Mouse (Mus musculus): ENCODE results near the gene Sacm1l. TPM values are rescaled to one million over a fixed set of nuclear protein-coding genes. Genes with fewer than 3 reads are reported as not detected.
A peak's percentile ranks its signal among the peaks of the same experiment; 100 is the strongest.

The Sacm1l gene
- total RNA-seq (2021) = 10 to 100 TPM; 41.1 to 44.5 TPM
- long read RNA-seq, transcript Sacm1l-201 (20 exons, 3,558 nt) = major isoform, 29 of 39 reads
- long read RNA-seq, partial matches to known transcripts = 3 of 39 reads
- long read RNA-seq, other reads (novel, unspliced or antisense) = 6 of 39 reads

DNA sequence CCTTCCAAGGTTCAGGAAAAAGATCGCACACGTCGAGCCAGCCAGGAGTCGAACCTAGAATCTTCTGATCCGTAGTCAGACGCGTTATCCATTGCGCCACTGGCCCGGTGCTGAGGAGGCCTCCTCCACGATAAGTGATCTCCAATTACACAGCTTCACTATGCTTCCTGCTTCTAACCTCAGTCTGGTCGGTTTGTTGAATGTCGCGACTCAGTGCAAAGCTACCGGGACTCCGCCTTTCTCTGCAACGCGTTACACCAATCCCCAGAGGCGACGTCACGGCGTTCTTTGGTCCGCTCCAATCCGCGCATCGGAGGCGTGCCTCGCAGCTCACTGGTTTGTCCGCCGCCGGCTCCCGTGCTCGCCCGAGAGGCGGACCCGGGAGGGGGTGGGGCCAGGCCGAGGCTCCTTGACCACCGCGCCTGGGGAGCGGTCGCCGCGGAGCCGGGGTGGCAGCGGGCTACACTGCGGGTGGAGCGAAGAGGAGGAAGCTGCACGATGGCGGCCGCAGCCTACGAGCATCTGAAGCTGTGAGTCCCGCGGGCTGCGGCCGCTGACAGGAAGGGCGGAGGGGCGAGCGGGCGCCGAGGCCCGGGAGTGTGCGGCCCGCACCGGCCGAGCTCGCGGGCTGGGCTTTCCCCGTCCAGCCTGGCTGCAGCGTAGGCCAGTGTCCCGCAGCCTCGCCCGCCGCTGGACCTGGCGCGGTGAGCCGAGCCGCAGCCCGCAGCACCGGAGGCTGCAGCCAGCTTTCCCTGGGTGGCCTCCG, at the start of gene Sacm1l:
Sacm1l (plus strand) TSS at position 368 of the 766 bp plus-strand sequence.
- DNase-seq (ENCODE audit: low spot score in 2 of 2) = peak; percentile 96 to 98

DNA sequence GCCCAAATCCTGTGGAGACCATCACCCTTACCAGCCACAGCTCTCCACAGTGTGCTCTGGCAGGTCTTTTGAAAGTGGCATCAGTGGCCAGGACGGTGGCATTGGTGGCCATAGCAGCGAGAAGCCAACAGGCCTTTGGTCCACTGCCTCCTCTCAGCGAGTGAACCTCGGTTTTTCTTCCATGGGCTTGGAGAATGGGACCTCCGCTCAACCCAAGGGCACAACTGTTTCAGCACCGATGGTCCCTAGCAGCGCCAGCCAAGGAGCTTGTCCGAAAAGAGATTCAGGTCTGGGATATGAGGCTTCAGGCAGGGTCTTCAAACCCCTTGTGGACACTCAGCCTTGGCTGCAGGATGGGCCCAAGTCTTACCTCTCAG, 49.7 kb upstream of the Sacm1l start:
- DNase-seq (ENCODE audit: low spot score in 2 of 2) = no peak

DNA sequence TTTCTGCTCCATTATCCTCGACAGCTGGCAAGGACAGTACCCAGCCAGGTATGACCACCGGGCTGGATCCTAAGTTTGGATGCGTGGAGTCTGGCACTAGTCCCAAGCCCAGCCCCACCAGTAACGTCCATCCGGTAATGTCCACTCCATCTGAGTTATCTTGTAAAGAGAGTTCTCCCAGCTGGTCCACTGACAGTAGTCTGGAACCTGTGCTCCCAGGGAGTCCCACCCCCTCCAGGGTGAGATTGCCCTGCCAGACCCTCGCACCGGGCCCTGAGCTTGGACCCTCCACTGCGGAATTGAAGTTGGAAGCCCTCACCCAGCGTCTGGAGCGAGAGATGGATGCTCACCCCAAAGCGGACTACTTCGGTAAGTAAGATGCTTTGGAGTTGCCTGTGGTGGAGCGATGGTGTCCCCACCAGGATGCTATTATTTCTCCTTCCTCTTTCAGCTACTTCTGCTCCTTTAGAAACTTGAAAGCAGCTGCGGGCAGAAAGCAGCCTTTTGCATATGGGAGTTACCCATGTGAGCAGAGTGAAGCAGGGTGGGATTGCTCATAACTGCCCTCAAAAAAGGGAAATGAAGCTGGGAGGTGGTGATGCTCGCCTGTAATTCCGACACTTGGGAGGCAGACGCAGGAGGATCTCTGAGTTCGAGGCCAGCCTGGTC, 49.2 kb upstream of the Sacm1l start:
- DNase-seq (ENCODE audit: low spot score in 2 of 2) = no peak

DNA sequence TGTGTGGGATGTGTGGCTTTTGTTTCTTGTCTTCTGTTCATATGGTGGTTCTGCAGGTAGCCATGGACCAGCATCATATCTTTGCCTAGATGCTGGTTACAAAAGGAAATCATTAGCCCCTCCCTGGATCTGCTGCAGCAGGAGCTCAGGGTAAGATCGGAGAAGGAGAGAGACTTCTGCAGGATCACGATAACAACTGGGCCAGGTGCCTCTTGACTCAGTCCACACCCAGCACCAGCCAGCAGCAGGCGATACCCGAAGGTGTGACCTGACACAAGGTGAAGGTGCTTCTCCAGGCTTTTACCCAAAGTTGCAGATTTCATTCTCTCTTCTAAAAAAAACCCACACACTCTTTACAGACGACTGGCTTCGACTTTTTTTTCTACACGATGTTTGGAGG, 48.4 kb upstream of the Sacm1l start:
- no peak for DNase-seq (ENCODE audit: low spot score in 2 of 2)

DNA sequence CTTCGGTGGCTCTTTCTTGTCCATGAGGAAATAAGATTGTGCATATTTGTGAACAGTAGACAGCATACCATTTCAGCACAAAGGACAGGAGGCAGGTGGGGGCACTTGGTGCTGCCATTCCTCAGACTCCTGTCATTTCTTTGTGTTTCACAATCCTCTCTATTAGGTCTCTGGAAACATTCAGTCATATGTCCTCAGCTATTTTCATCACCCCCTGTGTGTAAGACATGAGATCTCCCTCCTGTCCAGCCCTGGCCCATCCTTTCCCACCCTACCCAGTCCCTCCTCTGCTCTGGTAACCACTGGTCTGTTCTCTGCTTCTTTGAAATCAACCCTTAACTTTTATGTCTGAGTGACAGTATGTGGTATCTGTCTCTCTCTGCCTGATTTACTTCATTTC, 46.0 kb upstream of the Sacm1l start:
- no peak for DNase-seq (ENCODE audit: low spot score in 2 of 2)

DNA sequence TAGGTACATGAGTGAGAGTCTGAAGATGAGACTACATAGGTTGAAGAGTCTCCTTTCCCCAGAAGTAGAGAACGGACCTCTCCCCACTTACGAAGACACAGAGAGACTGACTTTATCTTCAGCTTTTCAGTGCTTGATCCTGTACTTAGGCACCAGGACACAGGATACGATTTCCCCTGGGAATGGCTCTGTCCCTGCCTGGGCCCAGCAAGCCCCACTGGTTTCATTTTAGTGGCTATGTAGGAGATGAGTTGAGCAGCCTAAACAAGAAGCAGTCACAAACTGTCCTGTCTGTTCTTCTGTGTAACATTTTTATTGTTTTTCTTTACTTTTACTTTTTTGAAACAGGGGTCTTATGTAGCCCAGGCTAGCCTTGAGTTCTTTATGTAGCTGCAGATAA, 44.7 kb upstream of the Sacm1l start:
- no peak for DNase-seq (ENCODE audit: low spot score in 2 of 2)

DNA sequence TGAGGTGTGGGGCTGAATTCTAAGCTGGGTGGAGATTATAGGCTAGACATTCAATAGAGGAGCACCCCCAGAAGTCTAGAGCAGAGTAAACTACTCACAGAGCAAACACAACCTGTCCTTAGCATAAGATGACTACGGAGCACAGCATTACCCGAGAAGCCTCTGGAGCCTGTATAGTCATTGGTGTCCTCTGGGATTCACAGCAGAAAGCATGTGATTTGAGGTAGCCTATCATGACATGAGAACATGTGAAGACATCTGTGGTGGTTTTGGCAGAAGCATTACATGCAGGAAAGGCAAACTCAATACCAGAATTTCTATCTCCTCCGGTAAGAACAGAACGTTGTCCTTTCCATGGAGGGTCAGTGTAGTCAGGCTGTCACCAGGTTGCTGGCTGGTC, 44.0 kb upstream of the Sacm1l start:
- DNase-seq (ENCODE audit: low spot score in 2 of 2) = no peak

DNA sequence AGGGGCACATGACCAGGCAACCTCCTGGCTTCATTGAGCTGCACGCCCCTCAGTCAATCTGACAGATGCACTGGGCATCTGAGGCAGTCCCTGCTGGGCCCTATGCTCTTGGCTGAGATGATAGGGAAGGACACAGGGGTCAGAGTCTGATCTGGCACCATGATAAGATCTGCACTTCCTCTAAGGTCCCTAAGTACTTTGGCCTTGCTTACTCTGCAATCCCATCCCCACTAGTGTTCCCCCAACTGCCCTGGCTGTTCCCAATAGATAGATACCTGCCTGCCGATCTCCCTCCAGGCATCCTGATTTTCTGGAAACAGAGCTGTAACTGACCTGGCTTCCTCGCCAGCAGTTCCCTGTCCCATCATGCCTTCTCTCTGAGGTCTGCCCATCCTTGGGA, 42.9 kb upstream of the Sacm1l start:
- no peak for DNase-seq (ENCODE audit: low spot score in 2 of 2)

DNA sequence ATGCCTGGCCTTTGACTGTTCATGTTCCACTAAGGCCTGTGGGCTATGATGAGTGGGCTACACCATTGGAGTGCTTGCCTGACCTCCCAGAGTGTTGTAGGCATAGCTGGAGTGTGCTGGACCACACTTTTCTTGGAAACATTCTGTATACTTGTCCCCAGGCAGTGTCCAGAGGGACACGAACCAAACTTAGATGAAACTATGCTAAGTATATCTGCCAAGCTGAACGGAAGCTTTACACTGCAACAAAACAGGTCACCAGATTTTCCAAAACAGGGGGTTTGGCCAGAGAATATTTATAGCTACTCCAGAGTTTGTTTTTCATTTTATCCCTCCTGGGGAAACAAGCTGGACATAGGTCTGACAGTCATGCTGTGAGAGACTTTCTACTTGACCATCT, 40.5 kb upstream of the Sacm1l start:
- DNase-seq (ENCODE audit: low spot score in 2 of 2) = no peak

DNA sequence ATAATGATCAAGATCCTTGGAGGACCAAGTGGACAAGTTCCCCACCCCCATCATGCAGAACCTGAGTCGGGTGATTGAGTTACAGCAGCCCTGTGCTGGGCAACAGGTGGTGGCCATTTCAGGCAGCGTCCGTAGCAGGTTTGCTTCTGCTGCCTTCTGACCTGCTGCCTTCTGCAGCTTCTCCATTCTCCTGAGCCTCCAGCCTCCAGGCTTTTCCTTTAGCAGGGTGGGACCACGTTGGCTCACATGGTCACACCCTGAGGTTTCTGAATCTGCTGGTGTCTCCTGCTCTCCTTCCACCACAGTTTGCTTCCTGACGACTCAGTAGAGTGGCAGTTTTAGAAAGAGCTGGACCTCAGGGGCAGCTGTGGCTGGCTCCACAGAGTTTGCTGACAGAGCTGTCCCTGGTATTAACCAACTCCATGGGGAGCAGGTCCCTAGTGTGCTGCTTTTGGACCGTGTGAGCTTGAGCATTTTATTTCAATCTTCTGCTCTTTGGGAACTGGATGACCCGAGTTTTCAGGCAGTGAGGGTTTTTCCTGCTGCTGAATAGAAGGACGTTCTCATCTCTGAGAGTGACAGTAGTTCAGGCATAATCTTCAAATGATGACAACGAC, 39.7 kb upstream of the Sacm1l start:
- DNase-seq (ENCODE audit: low spot score in 2 of 2) = no peak

DNA sequence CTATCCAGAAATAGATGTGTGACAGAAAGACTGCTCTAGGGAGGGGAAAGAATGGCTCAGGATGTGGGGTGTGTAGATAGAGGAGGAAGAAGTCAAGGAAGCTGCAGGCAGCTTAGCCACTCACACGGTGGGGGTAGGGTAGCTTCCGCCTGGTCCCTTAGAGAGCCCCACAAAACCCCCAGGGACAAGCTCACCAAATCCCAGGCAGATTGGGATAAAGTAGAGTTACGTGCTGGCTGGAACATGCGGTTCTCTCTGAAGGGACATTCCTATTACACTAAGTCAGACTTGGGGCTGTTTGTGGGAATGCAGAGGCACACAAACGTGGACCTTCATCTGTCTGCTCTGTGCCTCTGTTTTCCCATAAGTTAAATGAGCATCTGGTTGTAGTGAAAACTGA, 38.6 kb upstream of the Sacm1l start:
- no peak for DNase-seq (ENCODE audit: low spot score in 2 of 2)

DNA sequence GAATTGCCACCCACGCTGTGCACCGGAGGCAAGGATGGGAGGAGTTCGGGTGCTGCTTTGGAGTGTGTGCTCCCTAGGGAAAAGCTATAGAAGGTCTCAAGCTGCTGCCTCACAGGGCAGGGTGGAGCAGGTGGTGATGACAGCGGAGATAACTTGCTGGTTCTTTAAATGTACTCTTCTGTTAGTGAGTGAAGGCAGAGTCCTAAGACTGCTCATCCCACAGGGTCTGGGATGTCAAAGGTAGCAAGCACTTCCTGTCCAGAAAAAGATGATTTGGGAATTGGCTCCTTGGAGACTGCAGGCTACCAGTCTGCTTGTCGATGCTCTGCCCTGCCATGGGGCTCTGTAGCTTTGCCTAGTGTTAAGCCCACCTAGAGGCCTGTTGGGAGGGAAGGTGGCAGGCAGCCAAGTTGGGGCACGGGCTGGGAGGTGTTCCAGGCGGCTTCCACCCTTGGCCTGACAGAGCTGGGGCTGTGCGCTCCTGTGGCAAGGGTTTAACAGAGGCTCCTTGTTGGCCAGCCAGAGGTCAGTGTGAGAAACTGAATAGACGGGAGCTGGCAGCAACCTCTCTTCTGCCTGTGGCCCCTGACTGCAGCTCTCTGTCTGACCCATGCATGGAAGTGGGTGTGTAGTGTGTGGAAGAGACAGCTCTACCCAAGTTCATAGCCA, 37.5 kb upstream of the Sacm1l start:
- peak; percentile 66 to 76 for DNase-seq (ENCODE audit: low spot score in 2 of 2)

DNA sequence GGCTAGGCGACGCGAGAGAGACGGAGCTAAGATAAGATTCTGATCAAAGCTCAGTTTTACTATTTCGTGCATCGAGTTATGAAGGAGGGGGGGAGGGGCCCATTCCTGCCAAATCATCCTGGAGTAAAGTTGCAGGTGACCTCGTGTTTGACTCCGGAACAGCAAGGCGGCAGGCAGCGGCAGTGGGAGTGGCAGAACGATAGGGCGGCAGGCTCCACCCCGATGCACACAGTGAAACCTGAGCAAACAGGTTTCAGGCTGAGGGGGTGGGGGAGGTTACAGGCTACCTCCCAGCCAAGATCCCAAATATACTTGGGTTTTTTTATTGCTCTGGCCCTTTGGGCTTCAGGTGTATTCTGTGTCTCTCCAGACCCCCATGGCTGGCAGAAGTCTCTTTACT, 32.9 kb upstream of the Sacm1l start:
- DNase-seq (ENCODE audit: low spot score in 2 of 2) = no peak

DNA sequence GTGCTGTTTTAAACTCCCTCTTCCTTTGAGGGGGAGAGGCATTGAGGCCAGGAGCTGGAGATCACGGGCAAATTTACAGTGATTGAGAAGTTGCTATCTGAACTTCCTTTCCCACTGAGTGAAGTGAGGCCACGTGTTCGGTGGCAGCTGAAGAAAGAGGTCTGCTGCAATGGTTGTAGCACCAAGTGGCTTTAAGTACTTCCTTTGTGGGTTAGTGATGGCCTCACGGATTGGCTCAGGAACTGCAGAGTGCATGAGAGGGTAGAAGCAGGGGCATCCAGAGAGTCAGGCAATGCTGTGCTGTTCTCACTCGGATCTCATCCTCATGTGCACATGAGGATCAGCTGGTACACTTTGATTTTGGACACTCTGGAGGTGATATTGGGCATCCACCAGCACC, 31.7 kb upstream of the Sacm1l start:
- DNase-seq (ENCODE audit: low spot score in 2 of 2) = no peak

DNA sequence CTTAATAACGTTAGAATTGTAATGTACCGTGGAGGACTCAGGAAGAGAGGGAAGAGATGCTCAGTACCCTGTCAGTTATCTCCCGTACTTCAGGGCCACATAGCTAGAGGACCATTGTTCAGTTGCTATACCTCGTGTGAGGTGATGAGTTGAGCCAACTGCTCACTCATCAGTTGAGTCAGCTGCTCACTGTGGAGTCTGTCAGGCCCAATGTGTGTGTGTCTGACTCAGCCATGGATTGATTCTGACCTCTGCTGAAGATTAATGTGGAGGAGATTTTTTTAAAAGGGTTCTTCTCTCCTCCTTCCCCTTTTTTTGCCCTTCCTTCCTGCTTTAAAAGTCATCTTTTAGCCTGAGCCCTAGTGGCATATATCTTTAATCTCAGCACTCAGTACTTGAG, 29.1 kb upstream of the Sacm1l start:
- DNase-seq (ENCODE audit: low spot score in 2 of 2) = no peak

DNA sequence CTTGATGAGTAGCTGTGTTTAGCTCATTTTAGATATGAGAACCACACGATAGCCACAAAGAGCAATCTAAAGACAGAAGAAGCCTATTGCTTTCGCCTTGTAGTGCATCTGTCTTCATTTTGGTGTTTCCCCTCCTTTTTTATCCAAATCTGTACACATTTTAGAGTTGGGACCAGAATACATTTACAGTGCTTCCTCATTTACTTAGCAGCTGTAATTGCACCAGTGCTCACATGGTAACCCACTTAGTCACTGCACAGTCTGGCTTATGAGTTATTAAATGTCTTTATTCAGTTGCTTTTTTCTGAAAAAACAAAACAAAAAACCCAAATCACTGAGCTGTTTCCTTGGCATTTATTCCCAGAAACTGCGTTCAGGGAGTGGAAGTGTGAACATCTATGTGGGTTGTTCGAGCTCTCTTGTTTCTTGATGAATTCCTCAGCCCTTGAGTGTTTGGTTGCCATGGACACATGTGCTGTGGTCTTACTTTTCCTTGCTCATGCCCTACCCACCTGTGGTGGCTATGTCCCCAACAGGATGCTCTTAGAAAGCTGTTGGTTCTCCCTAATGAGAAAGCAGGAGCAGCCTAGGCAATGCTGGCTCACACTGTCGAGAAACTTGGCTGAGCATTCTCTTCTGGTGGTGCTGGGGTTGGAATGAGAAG, 26.3 kb upstream of the Sacm1l start:
- peak in 1 of 2 experiments; percentile 50 for DNase-seq (ENCODE audit: low spot score in 2 of 2)

DNA sequence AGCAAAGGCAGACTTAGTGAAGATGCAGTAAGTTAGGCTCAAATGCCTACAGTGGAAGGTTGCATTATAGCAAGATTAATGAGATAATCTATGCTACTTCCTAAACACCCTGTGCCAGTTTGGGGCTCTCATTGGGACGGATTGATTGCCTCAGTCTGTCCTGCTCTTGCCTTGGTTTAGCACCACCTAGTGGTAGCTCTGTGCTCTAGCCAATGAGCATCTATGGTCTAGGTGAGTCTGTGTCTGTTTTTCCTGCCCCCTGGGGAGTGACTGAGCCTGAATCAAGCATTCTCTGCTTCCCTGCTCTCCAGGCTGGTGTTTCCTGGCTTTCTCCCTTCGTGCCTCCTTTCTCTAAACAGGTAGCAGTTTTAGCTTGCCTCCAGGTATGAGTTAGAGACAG, 25.2 kb upstream of the Sacm1l start:
- peak in 1 of 2 experiments; percentile 54 for DNase-seq (ENCODE audit: low spot score in 2 of 2)

DNA sequence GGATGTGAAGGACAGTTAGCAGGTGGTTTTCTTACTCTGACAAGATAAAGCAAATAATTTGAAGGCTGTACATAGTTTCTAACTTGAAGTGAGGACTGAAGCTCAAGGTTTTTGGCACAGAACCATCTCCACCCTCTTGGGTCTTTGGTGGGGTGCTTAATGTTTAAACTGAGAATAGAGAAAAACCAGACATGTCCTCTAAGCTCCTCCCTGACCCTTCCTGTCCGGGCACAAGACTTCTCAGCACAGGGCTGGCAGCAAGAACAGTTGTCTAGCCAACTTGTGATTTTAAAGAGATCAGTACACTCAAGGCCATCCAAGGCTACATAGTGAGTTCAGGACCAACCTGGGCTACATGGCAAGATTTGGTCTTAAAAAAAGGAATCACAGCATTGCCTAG, 24.0 kb upstream of the Sacm1l start:
- no peak for DNase-seq (ENCODE audit: low spot score in 2 of 2)

DNA sequence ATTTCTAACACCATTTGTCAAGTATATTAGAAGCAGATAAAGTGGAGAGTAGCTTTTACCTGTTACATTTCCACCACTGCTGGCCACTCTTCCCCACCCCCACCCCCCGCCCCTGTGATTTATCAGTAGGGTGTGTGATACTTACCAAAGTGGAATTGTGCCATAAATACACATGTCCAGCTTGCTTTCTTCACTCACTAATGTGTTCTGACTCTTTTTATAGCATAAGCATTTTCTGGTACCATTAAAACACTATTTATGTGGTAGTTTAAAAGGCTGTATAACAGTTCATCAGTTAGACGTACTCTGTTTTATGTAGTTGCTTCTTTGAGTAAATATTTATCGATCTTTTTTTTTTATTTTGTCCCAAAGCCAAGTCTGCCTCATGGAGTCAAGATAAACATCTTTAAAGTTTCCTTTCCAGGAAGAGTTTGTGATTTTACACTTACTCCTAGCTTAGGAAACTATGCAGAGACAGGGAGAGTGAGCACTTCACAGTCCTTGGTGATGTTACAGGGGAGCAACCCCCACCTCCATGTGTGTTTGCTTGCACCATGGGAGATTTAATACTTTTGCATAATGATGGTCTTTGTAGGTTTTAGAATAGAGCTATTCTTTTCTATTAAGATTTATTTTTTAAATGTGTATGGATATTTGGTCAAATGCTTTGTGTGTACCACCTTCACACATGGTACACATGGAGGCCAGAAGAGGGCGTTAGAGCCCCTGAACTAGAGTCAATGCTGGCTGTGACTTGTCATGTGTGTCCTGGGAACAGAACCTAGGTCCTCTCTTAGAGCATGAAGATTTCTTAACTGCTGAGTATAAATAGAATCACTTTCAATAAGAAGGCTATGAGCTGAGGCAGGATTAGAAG, 23.1 kb upstream of the Sacm1l start:
- no peak for DNase-seq (ENCODE audit: low spot score in 2 of 2)

DNA sequence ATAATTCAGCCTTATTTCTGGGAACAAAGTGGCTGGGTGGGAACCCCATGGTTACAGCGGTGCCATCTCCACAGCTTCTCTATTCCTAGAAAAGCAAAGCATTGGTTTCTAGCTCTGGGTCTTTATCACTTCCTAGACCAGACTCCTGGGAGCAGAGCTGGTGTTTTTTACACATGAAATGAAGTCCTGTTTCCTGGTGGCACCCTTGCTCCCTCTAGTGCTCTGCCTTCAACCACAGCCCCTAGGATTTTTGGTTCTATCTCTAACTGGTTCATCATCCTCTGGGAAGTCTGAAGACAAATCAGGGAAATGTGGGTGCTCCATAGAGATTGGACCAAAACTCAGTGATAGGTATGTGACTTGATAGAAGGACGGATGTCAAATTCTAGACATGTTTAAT, 22.2 kb upstream of the Sacm1l start:
- no peak for DNase-seq (ENCODE audit: low spot score in 2 of 2)
